Mouse (Mus musculus): Measurements from ENCODE around the gene Dock7. TPM values are rescaled to one million over a fixed set of nuclear protein-coding genes. Genes with fewer than 3 reads are reported as not detected.
"Not testable (repeated sequence)": the region's sequence is repeated elsewhere in the genome, so short reads cannot be mapped to it uniquely, and the experiment has no call there.

Dock7 gene
- polyA plus RNA-seq, 1 experiment from 2014 or later: 5.2 TPM

DNA sequence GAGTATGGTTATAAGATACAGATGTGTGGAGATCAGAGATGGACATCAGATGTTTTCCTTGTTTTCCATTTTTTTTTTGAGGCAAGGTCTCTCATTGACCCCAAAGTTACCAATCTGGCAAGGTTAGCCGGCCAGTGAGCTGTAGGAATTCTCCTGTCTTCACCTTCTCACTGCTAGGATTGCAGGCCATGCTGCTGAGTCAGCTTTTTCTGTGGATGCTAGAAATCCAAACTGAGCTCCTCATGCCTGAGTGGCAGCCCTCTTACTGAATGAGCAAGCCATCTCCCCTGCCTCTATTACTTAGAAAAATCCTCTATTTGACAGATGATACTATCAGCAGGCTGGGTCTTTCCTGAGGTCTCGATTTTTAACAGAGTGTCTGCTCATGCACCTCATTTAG, 142.0 kb downstream of the Dock7 start:
- no peaks in the 10 kb centered on the region for H3K36me3 ChIP-seq (replicated peaks; ENCODE audit: insufficient read depth, low read length)
- H3K4me2 ChIP-seq (ENCODE audit: low read depth, low read length): no peak overlapping the region
- no peaks in the 10 kb centered on the region for H3K4me1 ChIP-seq (ENCODE audit: insufficient read depth)
- no peak overlapping the region for H3K9ac ChIP-seq (replicated peaks)
- no peak overlapping the region for H3K27ac ChIP-seq (ENCODE audit: low read depth)
- H3K4me3 ChIP-seq (ENCODE audit: low read depth, low read length): no peak overlapping the region
- TF ChIP-seq EP300 (IDR thresholded peaks at IDR 0.05; ENCODE audit: low read depth): no peak
- no peak for TF ChIP-seq CTCF (IDR thresholded peaks at IDR 0.05; ENCODE audit: low read depth)
- DNase-seq (no peak), ATAC-seq (no peak)
- H3K9me3 ChIP-seq (ENCODE audit: low read length): no peaks in the 10 kb centered on the region
- WGBS (ENCODE audit: insufficient replicate concordance): 86% methylated on average over 2 of the region's 2 CpGs
- H3K27me3 ChIP-seq (ENCODE audit: insufficient read depth, low read length): no peaks in the 10 kb centered on the region

DNA sequence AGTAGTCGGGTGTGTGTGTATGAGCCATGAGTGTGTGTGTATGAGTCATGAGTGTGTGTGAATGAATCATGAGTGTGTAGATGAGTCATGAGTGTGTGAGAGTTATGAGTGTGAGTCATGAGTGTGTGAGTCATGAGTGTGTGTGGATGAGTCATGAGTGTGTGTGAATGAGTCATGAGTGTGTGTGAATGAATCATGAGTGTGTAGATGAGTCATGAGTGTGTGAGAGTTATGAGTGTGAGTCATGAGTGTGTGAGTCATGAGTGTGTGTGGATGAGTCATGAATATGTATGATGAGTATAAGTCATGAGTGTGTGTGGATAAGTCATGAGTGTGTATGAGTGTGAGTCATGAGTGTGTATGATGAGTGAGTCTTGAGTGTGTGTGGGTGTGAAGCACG, 142.4 kb downstream of the Dock7 start:
- H3K4me3 ChIP-seq (ENCODE audit: low read depth, low read length); H3K4me2 ChIP-seq (ENCODE audit: low read depth, low read length); H3K9me3 ChIP-seq (ENCODE audit: low read length); H3K27me3 ChIP-seq (ENCODE audit: insufficient read depth, low read length); DNase-seq; H3K4me1 ChIP-seq (ENCODE audit: insufficient read depth); H3K36me3 ChIP-seq (replicated peaks; ENCODE audit: insufficient read depth, low read length); H3K9ac ChIP-seq (replicated peaks); H3K27ac ChIP-seq (ENCODE audit: low read depth); ATAC-seq: not testable (repeated sequence)
- 88% methylated on average over 2 of the region's 2 CpGs for WGBS (ENCODE audit: insufficient replicate concordance)

DNA sequence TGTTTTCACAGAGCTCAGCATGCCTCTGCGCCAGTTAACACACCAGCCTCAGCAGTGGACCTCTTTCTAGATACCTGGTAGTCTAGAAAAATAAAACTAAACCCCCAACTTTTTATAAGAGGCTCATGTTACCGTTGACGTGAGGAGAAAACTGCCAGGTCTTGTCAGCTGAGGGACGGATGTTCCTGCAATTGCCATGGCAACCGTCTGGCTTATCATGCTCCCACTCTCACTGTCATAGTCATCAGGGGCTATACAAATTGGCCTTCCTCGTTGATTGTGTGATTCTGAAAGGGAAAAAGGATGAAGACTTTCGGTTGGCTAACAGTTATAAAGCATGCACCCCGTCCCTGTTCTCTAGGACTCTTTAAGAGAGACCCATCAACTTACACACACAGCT, 145.0 kb downstream of the Dock7 start:
- no peak overlapping the region for H3K9ac ChIP-seq (replicated peaks)
- 69% methylated on average over 8 of the region's 8 CpGs for WGBS (ENCODE audit: insufficient replicate concordance)
- peaks cover 6% of the 10 kb centered on the region for H3K36me3 ChIP-seq (replicated peaks; ENCODE audit: insufficient read depth, low read length)
- no peak overlapping the region for H3K4me3 ChIP-seq (ENCODE audit: low read depth, low read length)
- no peaks in the 10 kb centered on the region for H3K4me1 ChIP-seq (ENCODE audit: insufficient read depth)
- no peak for DNase-seq
- TF ChIP-seq CTCF (IDR thresholded peaks at IDR 0.05; ENCODE audit: low read depth) (no peak), EP300 (IDR thresholded peaks at IDR 0.05; ENCODE audit: low read depth) (no peak)
- H3K4me2 ChIP-seq (ENCODE audit: low read depth, low read length): no peak overlapping the region
- H3K27me3 ChIP-seq (ENCODE audit: insufficient read depth, low read length): no peaks in the 10 kb centered on the region
- no peak overlapping the region for H3K27ac ChIP-seq (ENCODE audit: low read depth)
- no peaks in the 10 kb centered on the region for H3K9me3 ChIP-seq (ENCODE audit: low read length)
- ATAC-seq: no peak

DNA sequence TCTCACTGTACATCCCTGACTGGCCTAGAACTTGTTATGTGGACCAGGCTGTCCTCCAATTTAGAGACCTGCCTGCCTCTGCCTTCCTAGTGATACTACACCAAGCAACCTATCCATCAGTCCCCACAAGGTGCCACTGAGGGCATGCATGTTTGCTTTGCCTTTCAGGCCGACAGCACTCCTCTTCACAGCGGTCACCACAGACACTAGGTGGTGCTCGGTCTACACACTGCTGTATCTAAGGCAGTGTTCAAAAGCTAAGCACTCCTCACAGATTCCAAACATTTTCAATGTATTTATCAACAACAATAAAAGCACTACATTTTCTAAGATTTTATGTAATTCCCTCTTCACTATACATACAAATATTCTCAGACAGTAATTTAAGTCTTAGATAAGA, 150.8 kb downstream of the Dock7 start:
- 79% methylated on average over 3 of the region's 3 CpGs for WGBS (ENCODE audit: insufficient replicate concordance)
- DNase-seq (no peak), ATAC-seq (no peak)
- no peak overlapping the region for H3K4me2 ChIP-seq (ENCODE audit: low read depth, low read length)
- H3K36me3 ChIP-seq (replicated peaks; ENCODE audit: insufficient read depth, low read length): peaks cover 25% of the 10 kb centered on the region
- H3K9me3 ChIP-seq (ENCODE audit: low read length): no peaks in the 10 kb centered on the region
- no peak overlapping the region for H3K27ac ChIP-seq (ENCODE audit: low read depth)
- no peaks in the 10 kb centered on the region for H3K27me3 ChIP-seq (ENCODE audit: insufficient read depth, low read length)
- no peak for TF ChIP-seq EP300 (IDR thresholded peaks at IDR 0.05; ENCODE audit: low read depth)
- TF ChIP-seq CTCF (IDR thresholded peaks at IDR 0.05; ENCODE audit: low read depth): peak; percentile 45
- no peak overlapping the region for H3K4me3 ChIP-seq (ENCODE audit: low read depth, low read length)
- H3K9ac ChIP-seq (replicated peaks): no peak overlapping the region
- H3K4me1 ChIP-seq (ENCODE audit: insufficient read depth): no peaks in the 10 kb centered on the region

DNA sequence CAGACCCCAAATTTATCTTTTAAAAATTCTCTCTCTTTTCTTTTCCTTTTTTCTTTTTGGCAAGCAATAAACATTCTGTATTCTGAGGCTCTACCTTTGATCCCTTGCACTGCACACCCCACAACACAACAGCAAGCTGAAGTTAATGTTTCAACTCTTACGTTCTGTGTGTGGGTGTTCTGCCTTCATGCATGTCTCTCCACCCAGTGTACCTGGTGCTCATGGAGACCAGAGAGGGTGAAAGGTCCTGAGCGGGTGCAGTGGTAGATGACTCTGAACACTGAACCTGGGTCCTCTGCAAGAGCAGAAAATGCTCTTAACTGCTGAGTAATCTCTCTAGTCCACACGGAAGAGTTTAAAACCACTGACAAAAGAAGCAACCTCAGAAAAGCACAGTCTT, 160.5 kb downstream of the Dock7 start:
- DNase-seq (no peak), ATAC-seq (peak; percentile 90)
- H3K9me3 ChIP-seq (ENCODE audit: low read length): no peaks in the 10 kb centered on the region
- H3K4me3 ChIP-seq (ENCODE audit: low read depth, low read length): no peak overlapping the region
- no peak overlapping the region for H3K9ac ChIP-seq (replicated peaks)
- H3K4me1 ChIP-seq (ENCODE audit: insufficient read depth): no peaks in the 10 kb centered on the region
- H3K36me3 ChIP-seq (replicated peaks; ENCODE audit: insufficient read depth, low read length): peaks cover 16% of the 10 kb centered on the region
- no peak for TF ChIP-seq CTCF (IDR thresholded peaks at IDR 0.05; ENCODE audit: low read depth)
- no peak for TF ChIP-seq EP300 (IDR thresholded peaks at IDR 0.05; ENCODE audit: low read depth)
- WGBS (ENCODE audit: insufficient replicate concordance): 42% methylated on average over 3 of the region's 3 CpGs
- H3K27me3 ChIP-seq (ENCODE audit: insufficient read depth, low read length): no peaks in the 10 kb centered on the region
- H3K4me2 ChIP-seq (ENCODE audit: low read depth, low read length): no peak overlapping the region
- no peak overlapping the region for H3K27ac ChIP-seq (ENCODE audit: low read depth)

DNA sequence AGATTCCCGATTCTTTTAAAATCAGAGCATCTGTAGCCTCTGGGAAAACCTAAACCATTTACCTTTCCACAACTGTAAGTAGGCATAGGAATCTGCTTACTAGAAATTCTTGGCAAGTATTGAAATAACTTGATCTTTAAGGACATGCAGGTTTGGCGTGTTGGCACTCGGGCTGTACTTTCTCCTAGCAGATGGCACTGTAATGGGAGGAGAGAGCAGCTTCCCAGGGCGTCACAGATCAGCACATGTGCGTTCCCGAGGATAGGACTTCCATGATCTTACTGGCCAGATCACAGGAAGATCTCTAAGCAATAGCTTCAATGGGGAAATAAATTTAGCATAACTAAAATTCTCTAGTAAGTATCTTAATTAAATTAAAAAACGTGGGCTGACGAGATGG, 164.7 kb downstream of the Dock7 start:
- Histone ChIP-seq H3K4me1 (ENCODE audit: insufficient read depth) (no peaks in the 10 kb centered on the region), H3K4me3 (ENCODE audit: low read depth, low read length) (no peak overlapping the region), H3K27me3 (ENCODE audit: insufficient read depth, low read length) (no peaks in the 10 kb centered on the region), H3K9ac (replicated peaks) (no peak overlapping the region), H3K9me3 (ENCODE audit: low read length) (no peaks in the 10 kb centered on the region), H3K27ac (ENCODE audit: low read depth) (no peak overlapping the region), H3K36me3 (replicated peaks; ENCODE audit: insufficient read depth, low read length) (peaks cover 19% of the 10 kb centered on the region), H3K4me2 (ENCODE audit: low read depth, low read length) (no peak overlapping the region)
- WGBS (ENCODE audit: insufficient replicate concordance): 86% methylated on average over 8 of the region's 8 CpGs
- TF ChIP-seq CTCF (IDR thresholded peaks at IDR 0.05; ENCODE audit: low read depth): no peak
- TF ChIP-seq EP300 (IDR thresholded peaks at IDR 0.05; ENCODE audit: low read depth): no peak
- no peak for ATAC-seq
- no peak for DNase-seq

DNA sequence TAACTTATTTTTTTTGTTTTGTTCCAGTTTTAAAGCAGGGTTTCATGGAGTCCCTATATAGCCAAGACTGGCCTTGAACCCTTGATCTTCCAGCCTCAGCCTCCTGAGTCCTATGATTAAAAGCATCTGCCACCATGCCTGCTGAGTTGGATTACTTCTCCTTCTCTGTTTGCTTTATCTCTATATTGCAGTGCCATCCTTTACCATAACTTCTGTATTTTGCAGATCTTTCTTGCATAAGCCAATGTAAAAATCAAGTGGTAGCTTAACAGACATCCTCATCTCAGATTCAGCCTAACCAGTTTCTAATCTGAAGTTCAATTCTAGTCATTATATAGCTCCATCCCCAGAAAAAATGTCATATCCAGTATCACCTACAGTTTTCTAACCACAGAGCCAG, 170.2 kb downstream of the Dock7 start:
- H3K4me2 ChIP-seq (ENCODE audit: low read depth, low read length): no peak overlapping the region
- no peak overlapping the region for H3K27ac ChIP-seq (ENCODE audit: low read depth)
- no peak for TF ChIP-seq CTCF (IDR thresholded peaks at IDR 0.05; ENCODE audit: low read depth)
- no peak for TF ChIP-seq EP300 (IDR thresholded peaks at IDR 0.05; ENCODE audit: low read depth)
- H3K36me3 ChIP-seq (replicated peaks; ENCODE audit: insufficient read depth, low read length): 0 out of 2 replicates have a peak, but pooled peaks cover 7% of the 10 kb centered on the region
- no peak overlapping the region for H3K9ac ChIP-seq (replicated peaks)
- ATAC-seq (no peak), DNase-seq (no peak)
- H3K4me3 ChIP-seq (ENCODE audit: low read depth, low read length): no peak overlapping the region
- H3K9me3 ChIP-seq (ENCODE audit: low read length): no peaks in the 10 kb centered on the region
- H3K27me3 ChIP-seq (ENCODE audit: insufficient read depth, low read length): no peaks in the 10 kb centered on the region
- H3K4me1 ChIP-seq (ENCODE audit: insufficient read depth): no peaks in the 10 kb centered on the region
